Mouse (Mus musculus) embryonic facial prominence, embryonic 13.5 days (tissue): Measurements from ENCODE around the gene C130073F10Rik. TPM values are rescaled to one million over a fixed set of nuclear protein-coding genes. Genes with fewer than 3 reads are reported as not detected.
"Not testable (repeated sequence)": the region's sequence is repeated elsewhere in the genome, so short reads cannot be mapped to it uniquely, and the experiment has no call there.

Experiments used
- ATAC-seq: fragments of 200-750 bp; cut with Nextera tagmentation; 2 replicates; pipeline ENCODE4 v1.8.0; 2017; ENCODE audit warnings: low read depth; ENCODE audit not compliant: insufficient number of reproducible peaks, insufficient read depth, low FRiP score, low TSS enrichment
- H3K27ac ChIP-seq: fragments of 300-500 bp; sonication (generic); 2 replicates; pipeline ENCODE4 v1.5.1; 2015; ENCODE audit warnings: moderate library complexity, mild to moderate bottlenecking, inconsistent platforms
- H3K27me3 ChIP-seq: fragments of 300-500 bp; sonication (generic); 2 replicates; pipeline ENCODE4 v1.6.1; 2015; ENCODE audit warnings: mild to moderate bottlenecking, inconsistent platforms
- H3K36me3 ChIP-seq: fragments of 300-500 bp; sonication (generic); 2 replicates; pipeline ENCODE4 v1.6.1; 2015; ENCODE audit warnings: mild to moderate bottlenecking, inconsistent platforms
- H3K4me1 ChIP-seq: fragments of 300-500 bp; sonication (generic); 2 replicates; pipeline ENCODE4 v1.6.1; 2015; ENCODE audit warnings: inconsistent platforms
- H3K4me2 ChIP-seq: fragments of 300-500 bp; sonication (generic); 2 replicates; pipeline ENCODE4 v1.6.1; 2015; ENCODE audit warnings: moderate library complexity, mild to moderate bottlenecking, inconsistent platforms
- H3K4me3 ChIP-seq: fragments of 300-500 bp; sonication (generic); 2 replicates; pipeline ENCODE4 v1.5.1; 2015; ENCODE audit warnings: mild to moderate bottlenecking, inconsistent platforms
- H3K9ac ChIP-seq: fragments of 300-500 bp; sonication (generic); 2 replicates; pipeline ENCODE4 v1.6.1; 2015; ENCODE audit warnings: mild to moderate bottlenecking, inconsistent platforms
- H3K9me3 ChIP-seq: fragments of 300-500 bp; sonication (generic); 2 replicates; pipeline ENCODE4 v1.6.1; 2016; ENCODE audit warnings: inconsistent platforms
- WGBS: fragments of 180-500 bp; shearing (Covaris S2); methylation state at CpG from one replicate; pipeline ENCODE4 v1.1.7; 2015; ENCODE audit warnings: mixed read lengths; 5-methylcytosine and 5-hydroxymethylcytosine counted together
- polyA plus RNA-seq: library from polyadenylated mRNA; unstranded; fragments of >200 nt; fragmentation: Nextera tagmentation; extraction: Ambion mirVana; gene quantifications from 2 replicates; pipeline ENCODE4 v1.2.1, GENCODE M21; 2015

Gene C130073F10Rik
- polyA plus RNA-seq: not detected in 2 replicates

- Histone ChIP-seq H3K4me2 (no peak within 1 kb of the TSS), H3K27ac (no peak within 1 kb of the TSS), H3K4me3 (no peak within 1 kb of the TSS), H3K9me3 (no peaks in the 10 kb centered on the region), H3K36me3 (no peaks in the 10 kb centered on the region), H3K9ac (no peak within 1 kb of the TSS), H3K4me1 (no peaks in the 10 kb centered on the region), H3K27me3 (no peaks in the 10 kb centered on the region)
- no peak for ATAC-seq
- 73% methylated on average over 7 of the region's 7 CpGs for WGBS
Measured at GRCm38 (mm10) chr4:101893656-101894420, at the start of gene C130073F10Rik. Gene C130073F10Rik, minus strand, starts transcription at chr4:101893789.

- ATAC-seq, H3K4me1 ChIP-seq, H3K9me3 ChIP-seq, H3K27me3 ChIP-seq, H3K27ac ChIP-seq, H3K4me2 ChIP-seq, H3K36me3 ChIP-seq, H3K9ac ChIP-seq, H3K4me3 ChIP-seq: not testable (repeated sequence)
- 70% methylated on average over 2 of the region's 2 CpGs for WGBS
Measured at GRCm38 (mm10) chr4:101940107-101940506, 46.5 kb upstream of the C130073F10Rik start, which contains the start of gene Gm12794. Gene Gm12794, plus strand, starts transcription at chr4:101940407.

DNA sequence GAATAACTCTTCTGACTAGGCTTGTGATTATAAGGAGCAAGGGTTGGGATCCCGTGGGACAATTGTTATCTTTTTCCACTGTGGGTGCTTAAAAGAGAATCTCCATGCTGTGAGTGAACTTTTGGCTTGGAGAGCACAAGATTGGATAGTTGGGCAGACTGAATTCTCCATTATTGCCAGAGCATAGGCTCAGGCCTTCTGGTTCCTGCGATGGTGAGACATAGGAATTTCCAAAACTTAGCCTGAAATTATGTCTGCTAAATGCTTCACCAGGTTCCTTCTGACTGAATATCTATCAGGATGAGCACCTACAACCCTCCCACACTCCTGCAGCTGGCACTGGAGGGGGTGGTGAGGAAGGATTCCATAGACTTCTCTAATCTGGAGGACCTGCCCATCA, 15.2 kb upstream of the C130073F10Rik start, which contains the start of gene Gm12800:
TSS of gene Gm12800 (plus strand) at position 301 of the 400 bp plus-strand sequence.
- not testable (repeated sequence) for H3K4me2 ChIP-seq

DNA sequence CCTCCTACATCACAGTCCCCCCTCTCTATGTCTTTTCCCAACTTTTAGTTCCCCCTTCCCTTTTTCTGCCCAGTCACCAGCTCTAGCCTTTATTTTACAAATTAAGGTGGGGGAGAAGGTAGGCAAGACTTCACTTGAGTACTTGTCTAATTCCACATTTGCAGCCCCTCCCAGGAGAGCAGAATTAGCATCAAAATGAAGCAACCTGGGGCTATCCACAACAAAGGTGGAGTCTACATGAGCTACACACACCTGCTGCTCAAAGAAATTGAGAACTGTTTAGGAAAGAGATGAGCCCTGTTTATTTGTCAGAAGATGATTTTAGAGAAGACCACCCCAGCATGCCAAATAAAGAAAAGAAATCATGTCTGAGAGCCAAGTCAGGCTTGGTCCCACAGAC, 4.2 kb downstream of the C130073F10Rik start:
- Histone ChIP-seq H3K9ac (no peak overlapping the region), H3K27me3 (no peaks in the 10 kb centered on the region), H3K4me1 (no peaks in the 10 kb centered on the region), H3K27ac (no peak overlapping the region), H3K4me3 (no peak overlapping the region), H3K36me3 (no peaks in the 10 kb centered on the region), H3K4me2 (no peak overlapping the region), H3K9me3 (no peaks in the 10 kb centered on the region)
- ATAC-seq: no peak

More for the DNA sequence above, 15.2 kb upstream of the C130073F10Rik start, which contains the start of gene Gm12800:
- not testable (repeated sequence) for H3K9ac ChIP-seq, ATAC-seq, H3K27ac ChIP-seq, H3K4me3 ChIP-seq, H3K27me3 ChIP-seq, H3K4me1 ChIP-seq, H3K9me3 ChIP-seq, H3K36me3 ChIP-seq
- 86% methylated on average over 2 of the region's 2 CpGs for WGBS

GRCm38 (mm10) chr4:101883641-101884040, 9.9 kb downstream of the C130073F10Rik start:
- Histone ChIP-seq H3K27ac (no peak overlapping the region), H3K36me3 (no peaks in the 10 kb centered on the region), H3K9me3 (no peaks in the 10 kb centered on the region), H3K27me3 (no peaks in the 10 kb centered on the region), H3K4me1 (no peaks in the 10 kb centered on the region), H3K4me3 (no peak overlapping the region), H3K4me2 (no peak overlapping the region), H3K9ac (no peak overlapping the region)
- ATAC-seq: no peak
- 40% methylated on average over 3 of the region's 3 CpGs for WGBS

- not testable (repeated sequence) for H3K27me3 ChIP-seq, H3K4me1 ChIP-seq, H3K36me3 ChIP-seq, H3K4me3 ChIP-seq, ATAC-seq, H3K27ac ChIP-seq, H3K9ac ChIP-seq, H3K4me2 ChIP-seq, H3K9me3 ChIP-seq
- 75% methylated on average over 15 of the region's 15 CpGs for WGBS
Measured at GRCm38 (mm10) chr4:101875687-101876086, 17.9 kb downstream of the C130073F10Rik start.

DNA sequence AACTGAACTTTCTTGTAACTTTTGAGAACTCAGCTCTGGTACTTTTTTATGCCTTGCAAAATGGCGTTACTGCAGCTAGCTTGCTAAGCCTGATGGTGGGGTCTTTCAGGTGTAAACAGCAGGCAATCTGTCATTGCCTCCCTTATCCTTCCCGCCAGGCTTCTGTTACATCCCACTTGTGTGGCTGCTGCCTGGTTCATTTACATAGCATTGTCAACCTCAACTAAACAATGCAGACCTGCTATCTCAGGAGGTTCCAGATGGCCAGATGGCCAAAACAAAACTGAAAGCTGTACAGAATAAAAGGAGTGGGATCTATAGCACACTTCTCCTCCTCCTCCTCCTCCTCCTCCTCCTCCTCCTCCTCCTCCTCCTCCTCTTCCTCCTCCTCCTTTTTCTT, 21.6 kb downstream of the C130073F10Rik start:
- H3K9ac ChIP-seq, ATAC-seq, H3K4me3 ChIP-seq, H3K4me1 ChIP-seq, H3K27ac ChIP-seq, H3K36me3 ChIP-seq, H3K9me3 ChIP-seq, H3K4me2 ChIP-seq, H3K27me3 ChIP-seq: not testable (repeated sequence)
- 84% methylated on average over 2 of the region's 2 CpGs for WGBS

DNA sequence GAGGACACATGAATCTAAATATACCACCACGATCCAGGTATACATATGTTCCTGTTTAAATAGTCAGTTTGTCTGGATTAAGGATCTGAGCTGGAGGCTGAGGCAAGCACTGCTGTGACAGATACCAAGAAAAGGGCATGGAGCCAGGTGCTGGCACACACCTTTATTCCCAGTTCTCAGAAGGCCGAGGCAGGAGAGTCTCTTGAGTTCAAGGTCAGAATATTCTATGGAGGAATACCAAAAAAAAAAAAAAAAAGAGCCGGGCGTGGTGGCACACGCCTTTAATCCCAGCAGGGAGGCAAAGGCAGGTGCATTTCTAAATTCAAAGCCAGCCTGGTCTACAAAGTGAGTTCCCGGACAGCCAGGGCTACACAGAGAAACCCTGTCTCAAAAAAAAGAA, 31.3 kb downstream of the C130073F10Rik start:
- H3K27ac ChIP-seq: no peak overlapping the region
- H3K27me3 ChIP-seq: no peaks in the 10 kb centered on the region
- no peaks in the 10 kb centered on the region for H3K36me3 ChIP-seq
- no peak overlapping the region for H3K4me3 ChIP-seq
- 85% methylated on average over 6 of the region's 6 CpGs for WGBS
- H3K4me1 ChIP-seq: no peaks in the 10 kb centered on the region
- ATAC-seq: no peak
- H3K9me3 ChIP-seq: no peaks in the 10 kb centered on the region
- no peak overlapping the region for H3K4me2 ChIP-seq
- H3K9ac ChIP-seq: no peak overlapping the region

- H3K9me3 ChIP-seq: no peaks in the 10 kb centered on the region
- no peak for ATAC-seq
- H3K36me3 ChIP-seq: no peaks in the 10 kb centered on the region
- H3K27ac ChIP-seq: no peak overlapping the region
- H3K4me3 ChIP-seq: no peak overlapping the region
- H3K27me3 ChIP-seq: no peaks in the 10 kb centered on the region
- no peak overlapping the region for H3K4me2 ChIP-seq
- 48% methylated on average over 6 of the region's 6 CpGs for WGBS
- no peaks in the 10 kb centered on the region for H3K4me1 ChIP-seq
- H3K9ac ChIP-seq: no peak overlapping the region
Measured at GRCm38 (mm10) chr4:101860873-101861272, 32.7 kb downstream of the C130073F10Rik start.

GRCm38 (mm10) chr4:101850908-101851307, 42.7 kb downstream of the C130073F10Rik start:
- no peak for ATAC-seq
- Histone ChIP-seq H3K4me1 (no peaks in the 10 kb centered on the region), H3K9me3 (peaks cover 10% of the 10 kb centered on the region), H3K4me3 (no peak overlapping the region), H3K27me3 (no peaks in the 10 kb centered on the region), H3K27ac (no peak overlapping the region), H3K4me2 (no peak overlapping the region), H3K9ac (no peak overlapping the region), H3K36me3 (no peaks in the 10 kb centered on the region)
- 74% methylated on average over 2 of the region's 2 CpGs for WGBS

DNA sequence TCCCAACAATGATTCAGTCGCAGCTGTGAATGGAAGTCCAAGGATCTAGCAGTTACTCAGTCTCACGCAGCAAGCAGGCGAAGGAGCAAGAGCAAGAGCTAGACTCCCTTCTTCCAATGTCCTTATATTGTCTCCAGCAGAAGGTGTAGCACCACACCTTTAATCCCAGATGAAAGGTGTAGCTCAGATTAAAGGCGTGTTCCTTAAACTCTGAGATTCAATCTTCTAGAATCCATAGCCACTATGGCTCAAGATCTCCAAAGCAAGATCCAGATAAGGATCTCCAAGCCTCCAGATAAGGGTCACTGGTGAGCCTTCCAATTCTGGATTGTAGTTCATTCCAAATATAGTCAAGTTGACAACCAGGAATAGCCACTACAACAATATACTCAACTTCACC, 49.7 kb downstream of the C130073F10Rik start, which contains the start of gene B020004J07Rik:
TSS of gene B020004J07Rik (minus strand) at position 101 of the 400 bp plus-strand sequence.
- WGBS: 89% methylated on average over 4 of the region's 4 CpGs
- H3K9me3 ChIP-seq: not testable (repeated sequence)

More for the DNA sequence above, 49.7 kb downstream of the C130073F10Rik start, which contains the start of gene B020004J07Rik:
- not testable (repeated sequence) for H3K27ac ChIP-seq, H3K27me3 ChIP-seq, H3K9ac ChIP-seq, H3K4me2 ChIP-seq, H3K4me3 ChIP-seq, H3K4me1 ChIP-seq, ATAC-seq, H3K36me3 ChIP-seq
